Mouse (Mus musculus): Measurements from ENCODE around the gene Zbtb49.

Zbtb49 gene

GRCm38 (mm10) chr5:38195941-38196340 is 24.3 kb downstream of the Zbtb49 start:
- no peak for DNase-seq (ENCODE audit: low spot score in 2 of 2)

GRCm38 (mm10) chr5:38194946-38195345 is 25.3 kb downstream of the Zbtb49 start:
- DNase-seq (ENCODE audit: low spot score in 2 of 2) = no peak

- no peak for DNase-seq (ENCODE audit: low spot score in 2 of 2)
Observed at GRCm38 (mm10) chr5:38190907-38191306, 29.4 kb downstream of the Zbtb49 start.

GRCm38 (mm10) chr5:38187006-38187405 is 33.3 kb downstream of the Zbtb49 start:
- DNase-seq (ENCODE audit: low spot score in 2 of 2) = no peak

GRCm38 (mm10) chr5:38184688-38185285 is 35.5 kb downstream of the Zbtb49 start:
- DNase-seq (ENCODE audit: low spot score in 2 of 2) = no peak

- no peak for DNase-seq (ENCODE audit: low spot score in 2 of 2)
Observed at GRCm38 (mm10) chr5:38174256-38174912, 45.9 kb downstream of the Zbtb49 start.

- DNase-seq (ENCODE audit: low spot score in 2 of 2) = no peak
Observed at GRCm38 (mm10) chr5:38173766-38174165, 46.5 kb downstream of the Zbtb49 start.

- no peak for DNase-seq (ENCODE audit: low spot score in 2 of 2)
Observed at GRCm38 (mm10) chr5:38168497-38168896, 51.8 kb downstream of the Zbtb49 start.

- DNase-seq (ENCODE audit: low spot score in 2 of 2) = no peak
Observed at GRCm38 (mm10) chr5:38159634-38160413, 60.4 kb downstream of the Zbtb49 start, which contains the start of gene Nsg1. TSS of gene Nsg1 (minus strand) at chr5:38159907.

- peak; percentile 50 to 56 for DNase-seq (ENCODE audit: low spot score in 2 of 2)
Observed at GRCm38 (mm10) chr5:38158947-38159633, 61.2 kb downstream of the Zbtb49 start.

- DNase-seq (ENCODE audit: low spot score in 2 of 2) = no peak
Observed at GRCm38 (mm10) chr5:38158501-38158946, 61.7 kb downstream of the Zbtb49 start.

- DNase-seq (ENCODE audit: low spot score in 2 of 2) = no peak
Observed at GRCm38 (mm10) chr5:38157481-38158020, 62.7 kb downstream of the Zbtb49 start.

- no peak for DNase-seq (ENCODE audit: low spot score in 2 of 2)
Observed at GRCm38 (mm10) chr5:38153636-38154035, 66.6 kb downstream of the Zbtb49 start.

GRCm38 (mm10) chr5:38152201-38153108 is 67.8 kb downstream of the Zbtb49 start:
- no peak for DNase-seq (ENCODE audit: low spot score in 2 of 2)

GRCm38 (mm10) chr5:38151264-38151663 is 69.0 kb downstream of the Zbtb49 start:
- no peak for DNase-seq (ENCODE audit: low spot score in 2 of 2)

GRCm38 (mm10) chr5:38146524-38146923 is 73.7 kb downstream of the Zbtb49 start:
- no peak for DNase-seq (ENCODE audit: low spot score in 2 of 2)

GRCm38 (mm10) chr5:38140893-38141292 is 79.4 kb downstream of the Zbtb49 start:
- no peak for DNase-seq (ENCODE audit: low spot score in 2 of 2)

Measured in frontal cortex, postnatal 25 days (tissue).